Mouse (Mus musculus): Measurements from ENCODE around the gene Osbpl11. TPM values are rescaled to one million over a fixed set of nuclear protein-coding genes. Genes with fewer than 3 reads are reported as not detected.
"Not testable (repeated sequence)": the region's sequence is repeated elsewhere in the genome, so short reads cannot be mapped to it uniquely, and the experiment has no call there.

Osbpl11 gene
- total and polyA plus RNA-seq, 2 experiments from 2014 or later = 10.4 to 20.3 TPM

DNA sequence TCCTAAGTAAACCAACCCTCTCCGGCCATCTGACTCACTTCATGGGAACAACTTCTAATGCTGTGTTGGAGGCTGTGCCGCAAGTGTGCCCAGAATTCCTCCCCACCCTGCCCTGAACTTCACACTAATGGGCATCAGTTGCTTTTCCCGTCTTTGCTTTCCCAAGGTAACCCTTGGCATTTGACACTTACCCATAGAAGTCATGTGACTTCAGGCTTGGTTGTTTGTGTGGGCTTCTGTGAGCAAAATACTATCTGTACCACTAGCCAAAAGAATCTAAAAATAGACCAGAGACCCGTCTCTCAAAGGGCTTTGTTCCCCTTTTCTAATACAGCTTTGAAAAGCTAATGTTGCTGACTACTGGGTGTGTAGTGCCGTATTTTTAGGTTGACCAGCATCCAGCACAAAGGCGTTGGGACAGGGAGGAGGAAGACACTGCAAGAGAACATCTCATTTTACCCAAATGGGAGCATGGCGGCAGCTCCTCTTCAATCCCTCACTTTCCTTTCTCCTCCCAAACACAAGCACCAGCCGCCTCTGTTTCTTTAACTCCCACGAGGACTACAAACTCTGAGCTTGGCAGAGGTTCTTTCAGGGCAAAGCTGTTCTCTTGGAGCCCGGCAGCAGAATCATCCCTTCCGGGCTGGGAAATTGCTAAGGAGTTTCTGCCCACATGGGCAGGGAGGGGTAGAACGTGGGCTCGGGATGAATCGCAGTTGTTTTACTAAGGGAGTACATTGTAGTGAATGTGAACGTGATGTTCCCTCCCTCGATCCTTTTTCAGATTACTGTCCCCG lies 6.4 kb upstream of the Osbpl11 start:
- 39% methylated on average over 17 of the region's 17 CpGs for WGBS
- ATAC-seq (ENCODE audit: insufficient read depth, low read depth) = no peak; the same call in 1 of the 2 replicates
- no peak overlapping the region for H3K4me3 ChIP-seq (ENCODE audit: low read depth, low read length)
- peak overlapping the region; percentile 4; the same call in 1 of the 2 replicates for H3K27ac ChIP-seq (ENCODE audit: low read depth)
- H3K4me1 ChIP-seq (ENCODE audit: control insufficient read depth, insufficient read depth) = peaks cover 5% of the 10 kb centered on the region; the same call in 1 of the 2 replicates
- H3K4me2 ChIP-seq (ENCODE audit: low read depth, low read length) = peak overlapping the region; percentile 41
- H3K36me3 ChIP-seq (replicated peaks; ENCODE audit: control insufficient read depth, insufficient read depth, low read length) = no peaks in the 10 kb centered on the region
- H3K9me3 ChIP-seq (replicated peaks; ENCODE audit: control insufficient read depth, low read length) = no peaks in the 10 kb centered on the region
- H3K27me3 ChIP-seq (ENCODE audit: control insufficient read depth, insufficient read depth, low read length) = no peaks in the 10 kb centered on the region
- peak overlapping the region; percentile 18; the same call in 1 of the 2 replicates for H3K9ac ChIP-seq (replicated peaks; ENCODE audit: low read depth, low read length)
- no peak for TF ChIP-seq EP300 (IDR thresholded peaks at IDR 0.05; ENCODE audit: low read depth)
- TF ChIP-seq CTCF (IDR thresholded peaks at IDR 0.05; ENCODE audit: low read depth) = no peak
- no peak for DNase-seq (ENCODE audit: low spot score)

DNA sequence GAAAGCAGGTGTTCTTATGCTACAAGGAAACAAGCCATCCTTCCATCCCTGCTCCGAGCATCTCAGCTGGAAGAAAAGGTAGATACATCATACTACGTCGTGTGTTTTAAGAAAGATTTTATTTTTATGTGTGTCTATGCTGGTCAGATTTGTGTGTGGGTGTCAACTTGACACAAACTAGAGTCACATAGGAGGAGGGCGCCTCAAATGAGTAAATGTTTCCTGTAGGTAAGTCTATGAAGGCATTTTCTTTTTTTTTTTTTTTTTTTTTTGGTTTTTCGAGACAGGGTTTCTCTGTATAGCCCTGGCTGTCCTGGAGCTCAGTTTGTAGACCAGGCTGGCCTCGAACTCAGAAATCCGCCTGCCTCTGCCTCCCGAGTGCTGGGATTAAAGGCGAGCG lies 5.6 kb upstream of the Osbpl11 start:
- not testable (repeated sequence) for DNase-seq (ENCODE audit: low spot score); H3K4me2 ChIP-seq (ENCODE audit: low read depth, low read length); H3K4me1 ChIP-seq (ENCODE audit: control insufficient read depth, insufficient read depth); H3K4me3 ChIP-seq (ENCODE audit: low read depth, low read length); H3K9ac ChIP-seq (replicated peaks; ENCODE audit: low read depth, low read length); ATAC-seq (ENCODE audit: insufficient read depth, low read depth); H3K27ac ChIP-seq (ENCODE audit: low read depth); H3K27me3 ChIP-seq (ENCODE audit: control insufficient read depth, insufficient read depth, low read length); H3K36me3 ChIP-seq (replicated peaks; ENCODE audit: control insufficient read depth, insufficient read depth, low read length); H3K9me3 ChIP-seq (replicated peaks; ENCODE audit: control insufficient read depth, low read length)
- WGBS = 96% methylated on average over 9 of the region's 10 CpGs

DNA sequence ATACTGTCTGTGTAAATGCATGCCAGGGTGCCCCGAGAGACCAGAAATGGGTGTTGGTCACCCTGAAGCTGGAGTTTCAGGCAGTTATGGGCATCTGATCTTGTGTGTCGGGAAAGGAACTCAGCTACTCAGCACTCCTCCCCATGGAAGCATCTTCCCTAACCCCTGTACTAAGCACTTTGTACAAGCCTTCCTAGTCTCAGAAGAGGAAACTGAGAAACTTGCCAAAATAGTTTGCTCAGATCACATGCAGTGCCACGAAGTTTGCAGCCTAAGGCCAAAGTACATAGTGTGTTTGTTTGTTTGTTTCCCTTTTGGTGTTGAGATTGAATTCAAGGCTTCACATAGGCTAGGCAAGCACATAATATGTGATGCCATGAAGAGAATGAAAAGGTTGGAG lies 5.0 kb upstream of the Osbpl11 start:
- ATAC-seq (ENCODE audit: insufficient read depth, low read depth) (no peak), DNase-seq (ENCODE audit: low spot score) (no peak)
- H3K4me1 ChIP-seq (ENCODE audit: control insufficient read depth, insufficient read depth) = peaks cover 5% of the 10 kb centered on the region; the same call in 1 of the 2 replicates
- H3K9me3 ChIP-seq (replicated peaks; ENCODE audit: control insufficient read depth, low read length) = no peaks in the 10 kb centered on the region
- H3K27ac ChIP-seq (ENCODE audit: low read depth) = no peak overlapping the region
- no peaks in the 10 kb centered on the region for H3K27me3 ChIP-seq (ENCODE audit: control insufficient read depth, insufficient read depth, low read length)
- H3K9ac ChIP-seq (replicated peaks; ENCODE audit: low read depth, low read length) = no peak overlapping the region
- no peak overlapping the region for H3K4me2 ChIP-seq (ENCODE audit: low read depth, low read length)
- H3K36me3 ChIP-seq (replicated peaks; ENCODE audit: control insufficient read depth, insufficient read depth, low read length) = no peaks in the 10 kb centered on the region
- TF ChIP-seq CTCF (IDR thresholded peaks at IDR 0.05; ENCODE audit: low read depth) (no peak), EP300 (IDR thresholded peaks at IDR 0.05; ENCODE audit: low read depth) (no peak)
- H3K4me3 ChIP-seq (ENCODE audit: low read depth, low read length) = no peak overlapping the region
- 77% methylated on average over 3 of the region's 3 CpGs for WGBS

DNA sequence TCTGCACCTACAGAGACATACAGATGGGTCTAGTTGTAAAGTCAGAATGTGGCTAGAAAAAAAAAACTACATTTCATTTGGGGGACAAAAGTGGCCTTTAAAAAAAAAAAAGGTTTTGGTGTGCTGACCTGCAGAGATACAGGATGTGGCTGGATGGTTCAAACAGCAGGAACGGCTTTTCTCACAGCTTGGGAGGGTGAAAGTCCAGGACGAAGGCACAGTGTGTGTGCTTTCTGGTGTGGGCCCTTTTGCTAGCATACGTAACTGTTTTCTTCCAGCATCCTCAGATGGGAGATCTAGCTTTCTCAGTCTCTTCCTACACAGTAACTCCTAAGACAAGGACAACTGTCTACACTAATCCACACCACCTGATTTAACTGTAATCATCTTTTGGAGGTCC lies 4.1 kb upstream of the Osbpl11 start:
- Histone ChIP-seq H3K9ac (replicated peaks; ENCODE audit: low read depth, low read length) (no peak overlapping the region), H3K36me3 (replicated peaks; ENCODE audit: control insufficient read depth, insufficient read depth, low read length) (no peaks in the 10 kb centered on the region), H3K4me2 (ENCODE audit: low read depth, low read length) (no peak overlapping the region), H3K27me3 (ENCODE audit: control insufficient read depth, insufficient read depth, low read length) (no peaks in the 10 kb centered on the region), H3K4me3 (ENCODE audit: low read depth, low read length) (no peak overlapping the region), H3K4me1 (ENCODE audit: control insufficient read depth, insufficient read depth) (peaks cover 5% of the 10 kb centered on the region; the same call in 1 of the 2 replicates), H3K27ac (ENCODE audit: low read depth) (no peak overlapping the region), H3K9me3 (replicated peaks; ENCODE audit: control insufficient read depth, low read length) (no peaks in the 10 kb centered on the region)
- TF ChIP-seq EP300 (IDR thresholded peaks at IDR 0.05; ENCODE audit: low read depth) (no peak), CTCF (IDR thresholded peaks at IDR 0.05; ENCODE audit: low read depth) (no peak)
- DNase-seq (ENCODE audit: low spot score) = no peak
- ATAC-seq (ENCODE audit: insufficient read depth, low read depth) = no peak
- 77% methylated on average over 3 of the region's 3 CpGs for WGBS

DNA sequence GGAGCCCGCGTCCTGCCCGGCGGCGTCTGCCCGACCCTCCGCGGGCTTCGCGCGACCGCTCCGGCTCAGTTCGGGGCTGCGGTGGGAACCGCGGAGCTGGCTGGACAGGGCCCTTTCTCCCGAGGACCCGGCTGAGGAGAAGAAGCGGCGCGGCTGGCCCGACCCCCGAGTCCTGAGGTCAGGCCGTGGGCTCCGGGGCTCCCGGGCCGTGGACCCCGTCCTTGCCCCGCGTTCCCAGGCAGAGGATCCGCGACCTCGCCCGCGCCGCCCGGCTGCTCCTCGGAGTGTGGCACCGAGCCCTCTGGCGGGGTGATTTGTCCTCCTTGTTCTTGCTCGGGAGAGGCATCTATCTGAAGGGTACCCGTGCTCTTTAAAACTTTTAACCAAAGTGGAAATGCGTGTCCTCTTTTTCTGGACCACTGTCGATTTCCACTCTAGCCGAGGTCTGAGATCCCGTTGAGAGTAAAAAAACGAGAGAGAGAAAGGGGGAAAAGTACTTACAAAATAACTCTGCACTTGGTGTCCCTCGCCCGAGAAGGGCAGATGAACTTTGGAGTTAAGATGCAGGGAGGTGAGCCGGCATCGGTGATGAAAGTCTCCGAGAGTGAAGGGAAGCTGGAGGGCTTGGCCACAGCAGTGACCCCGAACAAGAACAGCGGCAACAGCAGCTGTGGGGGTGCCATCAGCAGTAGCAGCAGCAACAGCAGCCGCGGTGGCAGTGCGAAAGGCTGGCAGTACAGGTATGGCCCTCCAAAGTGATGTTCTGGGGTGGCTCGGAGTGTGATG lies 583 bp downstream of the Osbpl11 start:
- TF ChIP-seq EP300 (IDR thresholded peaks at IDR 0.05; ENCODE audit: low read depth) = peak; percentile 26; the same call in 1 of the 2 replicates
- 0 out of 2 replicates have a peak, but pooled peaks have one; percentile 6 for TF ChIP-seq CTCF (IDR thresholded peaks at IDR 0.05; ENCODE audit: low read depth)
- Histone ChIP-seq H3K4me3 (ENCODE audit: low read depth, low read length) (peak overlapping the region; percentile 90), H3K4me2 (ENCODE audit: low read depth, low read length) (peak overlapping the region; percentile 80), H3K9me3 (replicated peaks; ENCODE audit: control insufficient read depth, low read length) (no peaks in the 10 kb centered on the region), H3K36me3 (replicated peaks; ENCODE audit: control insufficient read depth, insufficient read depth, low read length) (no peaks in the 10 kb centered on the region), H3K27me3 (ENCODE audit: control insufficient read depth, insufficient read depth, low read length) (no peaks in the 10 kb centered on the region), H3K9ac (replicated peaks; ENCODE audit: low read depth, low read length) (peak overlapping the region; percentile 94), H3K4me1 (ENCODE audit: control insufficient read depth, insufficient read depth) (peaks cover 20% of the 10 kb centered on the region; the same call in 1 of the 2 replicates), H3K27ac (ENCODE audit: low read depth) (peak overlapping the region; percentile 96)
- ATAC-seq (ENCODE audit: insufficient read depth, low read depth) = peak; percentile 72
- DNase-seq (ENCODE audit: low spot score) = peak; percentile 33
- under 1% methylated on average over 53 of the region's 59 CpGs for WGBS
